Mouse (Mus musculus) gastrocnemius, postnatal 25 days (tissue): ENCODE data around the gene F2rl1. TPM values are rescaled to one million over a fixed set of nuclear protein-coding genes. Genes with fewer than 3 reads are reported as not detected.

Experiments used
- DNase-seq: peaks from one replicate; pipeline ENCODE4 v3.0.0; 2022
- long read RNA-seq, 2 experiments: library from polyadenylated mRNA; stranded (forward); transcript quantifications; one replicate each; pipeline ENCODE4 v2.0.0; 2021
- total RNA-seq, 2 experiments: library from RNA; stranded (reverse); gene quantifications; 1 replicate in 1 of 2; 2 replicates in 1 of 2; pipeline ENCODE4 v1.2.3; 2021

The F2rl1 gene
- under 1 TPM; 0.56 to 0.99 TPM for total RNA-seq
- long read RNA-seq, experiment 1, result 0 reads
- long read RNA-seq, experiment 2, partial matches to known transcripts, result 0 of 2 reads
- long read RNA-seq, experiment 2, other reads (novel, unspliced or antisense), result 2 of 2 reads

DNA sequence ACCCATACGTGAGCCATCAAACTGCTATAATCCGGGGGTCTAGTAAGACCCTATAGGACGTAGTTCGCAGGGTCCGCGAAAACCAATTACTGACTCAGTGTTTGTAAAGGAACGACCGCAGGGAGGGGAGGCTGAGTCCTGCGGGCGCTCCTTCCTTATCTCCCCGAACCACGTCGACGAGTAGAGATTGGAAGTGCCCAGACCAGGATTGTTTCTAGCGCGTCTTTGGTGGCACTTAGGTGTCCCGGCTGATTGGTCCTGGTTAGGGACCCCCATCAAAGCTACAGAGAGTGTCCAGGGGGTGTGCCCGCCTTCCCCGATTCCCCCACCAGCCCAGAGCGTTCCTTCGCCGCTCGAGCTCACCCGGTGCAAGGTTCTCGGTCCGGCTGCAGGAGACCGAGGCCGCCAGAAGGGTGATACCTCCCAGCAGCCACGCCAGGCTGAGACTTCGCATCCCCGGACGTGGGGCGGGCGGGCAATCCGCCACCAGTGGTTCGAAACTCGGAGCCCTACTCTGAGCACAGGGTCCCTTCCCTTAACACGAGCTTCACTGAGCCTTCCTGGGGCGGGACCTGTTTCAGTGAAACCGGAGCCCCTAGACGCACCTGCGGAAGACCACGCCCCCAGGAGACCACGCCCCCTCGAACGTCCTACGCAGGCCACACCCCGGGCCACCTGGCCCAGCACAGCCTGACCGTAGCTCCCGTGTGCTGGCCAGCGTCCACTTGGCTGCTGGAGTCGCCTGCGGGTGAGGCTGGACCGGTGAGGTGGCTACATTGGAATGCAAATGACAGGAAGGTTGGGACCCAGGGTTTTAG, at the start of gene F2rl1:
F2rl1 (minus strand) TSS at position 554 of the 818 bp plus-strand sequence.
- DNase-seq, result no peak

DNA sequence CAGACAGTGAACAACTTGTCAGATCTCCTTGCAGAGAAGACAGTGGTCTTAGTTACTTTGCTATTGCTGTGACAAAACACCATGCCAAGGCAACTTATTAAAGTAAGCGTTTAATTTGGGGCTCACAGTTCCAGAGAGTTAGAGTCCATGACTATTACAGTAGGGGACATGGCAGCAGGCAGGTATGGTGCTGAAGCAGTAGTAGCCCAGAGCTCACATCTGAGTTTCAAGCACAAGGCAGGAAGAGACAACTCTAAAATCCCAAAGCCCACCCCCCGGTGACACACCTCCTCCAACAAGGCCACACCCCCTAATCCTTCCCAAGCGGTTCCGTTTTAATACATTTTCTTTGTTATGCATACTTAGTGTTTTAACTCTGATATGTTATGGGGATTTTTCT, 45.9 kb upstream of the F2rl1 start:
- DNase-seq, result no peak

- DNase-seq, result no peak
Observed at GRCm38 (mm10) chr13:95569326-95569725, 44.3 kb upstream of the F2rl1 start.

DNA sequence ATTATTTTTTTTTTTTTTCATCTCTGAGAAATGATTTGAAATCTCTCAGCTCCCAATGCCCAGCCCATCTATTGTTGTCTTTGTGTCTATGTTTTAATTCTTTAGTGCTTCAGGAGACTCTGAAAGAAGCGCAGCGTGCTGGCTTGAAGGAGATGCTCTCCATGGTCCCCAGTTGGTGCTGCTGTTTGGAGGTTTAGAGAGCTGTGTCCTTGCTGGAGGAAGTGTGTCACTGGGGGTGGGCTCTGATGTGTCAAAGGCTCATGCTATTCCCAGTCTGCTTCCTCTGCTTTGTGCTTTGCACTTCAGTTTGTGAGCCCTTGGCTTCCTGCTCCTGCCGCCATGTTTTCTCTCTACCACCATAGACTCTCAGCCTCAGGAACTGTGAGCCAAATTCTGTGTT, 43.3 kb upstream of the F2rl1 start:
- DNase-seq, result no peak

GRCm38 (mm10) chr13:95566841-95567551, 42.0 kb upstream of the F2rl1 start:
- no peak for DNase-seq

DNA sequence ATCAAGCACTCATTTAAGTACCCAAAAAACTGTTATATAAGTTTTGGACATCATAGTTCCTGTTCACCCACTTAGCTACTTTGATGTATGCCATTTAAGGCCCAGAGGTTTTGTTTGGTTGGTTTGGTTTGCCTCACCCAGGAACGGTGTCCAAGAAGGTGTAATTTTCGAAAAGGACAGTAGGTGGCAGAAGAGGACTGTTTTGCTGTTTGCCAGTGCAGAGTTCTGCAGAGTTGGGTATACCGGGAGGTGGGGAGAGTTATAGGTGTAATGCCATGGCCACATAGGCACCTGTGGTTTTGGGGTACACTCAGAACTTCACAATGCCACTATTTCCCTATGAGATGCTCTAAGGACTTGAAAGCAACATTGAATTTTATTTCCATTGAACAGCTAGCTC, 38.7 kb upstream of the F2rl1 start:
- DNase-seq, result no peak

GRCm38 (mm10) chr13:95563066-95563610, 38.1 kb upstream of the F2rl1 start:
- DNase-seq, result no peak

DNA sequence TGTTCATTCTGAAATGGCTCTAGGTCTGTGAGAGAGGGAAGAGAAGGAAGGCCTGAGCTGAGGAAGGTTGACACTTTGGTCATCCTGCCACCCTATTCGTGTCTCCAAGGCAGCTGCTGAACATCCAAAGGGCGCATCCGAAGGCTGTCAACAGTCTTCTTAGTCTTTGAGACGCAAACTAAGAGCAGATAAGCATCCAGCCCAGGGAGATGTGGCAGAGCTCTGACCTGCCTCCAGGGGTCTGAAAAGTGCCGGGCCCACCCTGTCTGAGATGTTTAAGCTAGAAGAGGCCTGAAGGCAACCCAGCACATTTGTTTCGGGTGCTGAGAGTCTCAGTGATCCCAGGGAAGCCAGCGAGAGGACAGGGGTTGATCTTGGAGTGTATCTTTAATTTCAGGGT, 32.3 kb upstream of the F2rl1 start:
- DNase-seq, result no peak

GRCm38 (mm10) chr13:95553885-95554492, 29.0 kb upstream of the F2rl1 start:
- no peak for DNase-seq

GRCm38 (mm10) chr13:95550636-95551370, 25.8 kb upstream of the F2rl1 start:
- no peak for DNase-seq

DNA sequence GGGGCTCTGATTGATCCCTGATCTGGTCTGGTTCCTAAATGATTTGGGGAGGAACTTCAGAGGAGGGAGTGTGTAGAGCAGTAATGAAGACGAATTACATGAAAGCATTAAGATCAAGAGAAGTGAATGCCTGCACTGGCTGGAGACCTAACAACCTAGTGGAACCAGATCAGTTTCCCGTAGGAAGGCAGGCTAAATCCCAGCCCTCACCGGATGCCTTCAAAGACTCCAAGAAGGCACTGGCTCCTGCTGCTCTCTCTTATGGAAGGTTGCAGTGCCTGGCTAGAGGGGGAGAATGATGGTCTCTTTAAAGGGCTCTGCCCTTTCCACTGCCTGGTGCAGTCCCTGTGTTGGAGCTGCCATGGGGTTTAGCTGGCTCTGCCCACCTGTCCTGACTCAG, 24.4 kb upstream of the F2rl1 start:
- DNase-seq, result no peak

- DNase-seq, result no peak
Observed at GRCm38 (mm10) chr13:95548856-95549255, 23.8 kb upstream of the F2rl1 start.

DNA sequence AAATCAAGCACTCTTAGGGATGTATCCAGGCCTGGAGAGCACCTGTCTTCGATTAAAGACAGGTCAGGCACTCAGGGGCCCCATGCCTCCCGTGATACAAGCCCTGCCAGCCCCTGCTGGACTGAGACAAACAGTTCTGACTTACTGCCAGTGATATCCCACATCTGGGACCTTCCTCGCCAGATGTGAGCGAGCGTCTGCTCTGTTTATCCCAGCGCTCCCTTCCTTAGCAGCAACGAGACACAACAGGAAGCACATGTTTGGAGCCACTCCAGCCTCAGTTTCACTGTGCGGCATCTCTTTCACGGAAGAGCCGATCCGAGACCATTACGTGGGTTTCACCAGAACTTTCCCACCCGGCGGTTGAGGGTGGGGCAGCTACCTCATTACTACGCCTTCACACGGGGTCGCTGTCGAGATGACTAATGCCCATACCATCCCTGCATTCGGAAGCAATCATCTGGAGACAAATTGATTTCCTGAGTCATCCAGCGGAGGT, 23.3 kb upstream of the F2rl1 start:
- peak; percentile 57 for DNase-seq

GRCm38 (mm10) chr13:95547090-95547611, 22.1 kb upstream of the F2rl1 start:
- no peak for DNase-seq

DNA sequence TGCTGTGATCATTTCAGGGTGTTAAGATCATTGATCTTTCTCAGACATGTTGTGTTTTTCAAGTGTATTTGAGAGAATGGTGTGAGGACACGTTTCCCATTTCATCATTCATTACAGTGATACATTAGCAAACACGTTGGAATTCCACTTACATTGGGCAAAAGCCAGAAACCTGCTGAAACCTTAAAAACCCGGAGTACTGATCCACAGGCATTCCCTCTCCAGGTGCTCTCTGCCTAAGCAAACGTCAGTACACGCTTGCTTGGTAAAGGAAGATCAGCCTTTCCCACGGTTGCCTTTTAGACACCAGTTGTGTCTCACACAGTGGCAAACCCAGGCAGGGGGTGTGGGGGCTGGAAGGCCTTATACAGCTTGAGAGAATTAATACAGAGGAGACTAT, 21.2 kb upstream of the F2rl1 start:
- DNase-seq, result no peak

- no peak for DNase-seq
Observed at GRCm38 (mm10) chr13:95545729-95546186, 20.7 kb upstream of the F2rl1 start.

- DNase-seq, result no peak
Observed at GRCm38 (mm10) chr13:95538021-95538420, 13.0 kb upstream of the F2rl1 start.

- no peak for DNase-seq
Observed at GRCm38 (mm10) chr13:95536117-95536493, 11.1 kb upstream of the F2rl1 start.

- no peak for DNase-seq
Observed at GRCm38 (mm10) chr13:95535461-95536116, 10.6 kb upstream of the F2rl1 start.

DNA sequence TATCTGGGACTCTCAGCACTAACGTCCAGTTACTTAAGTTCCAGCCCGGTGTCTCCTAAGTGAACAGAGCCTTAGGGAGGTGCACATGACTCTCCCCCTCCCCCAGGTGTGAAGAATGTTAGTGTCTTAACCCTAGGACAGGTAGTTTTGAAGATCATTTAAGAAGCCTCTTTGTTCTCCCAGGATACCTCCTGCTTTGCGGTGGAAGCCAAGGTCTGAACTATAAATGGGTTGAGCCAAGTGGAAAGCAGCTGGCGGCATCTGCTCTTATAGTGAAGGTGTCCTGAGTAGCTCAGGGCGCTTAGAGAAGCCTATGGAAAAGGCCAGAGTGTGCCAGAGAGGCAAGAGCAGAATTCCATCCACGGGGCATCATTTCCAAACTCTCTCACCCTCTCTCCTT, 10.0 kb upstream of the F2rl1 start:
- DNase-seq, result no peak

GRCm38 (mm10) chr13:95534131-95534561, 9.1 kb upstream of the F2rl1 start:
- DNase-seq, result no peak
